Mouse (Mus musculus): ENCODE data around the gene Ddx21. TPM values are rescaled to one million over a fixed set of nuclear protein-coding genes. Genes with fewer than 3 reads are reported as not detected.

The Ddx21 gene
- total RNA-seq, 2 experiments from 2014 or later, result 20.2 to 25.4 TPM

GRCm38 (mm10) chr10:62575001-62575400, 27.1 kb downstream of the Ddx21 start:
- ATAC-seq (replicated peaks; ENCODE audit: low FRiP score, poor library complexity, severe bottlenecking), result no peak

DNA sequence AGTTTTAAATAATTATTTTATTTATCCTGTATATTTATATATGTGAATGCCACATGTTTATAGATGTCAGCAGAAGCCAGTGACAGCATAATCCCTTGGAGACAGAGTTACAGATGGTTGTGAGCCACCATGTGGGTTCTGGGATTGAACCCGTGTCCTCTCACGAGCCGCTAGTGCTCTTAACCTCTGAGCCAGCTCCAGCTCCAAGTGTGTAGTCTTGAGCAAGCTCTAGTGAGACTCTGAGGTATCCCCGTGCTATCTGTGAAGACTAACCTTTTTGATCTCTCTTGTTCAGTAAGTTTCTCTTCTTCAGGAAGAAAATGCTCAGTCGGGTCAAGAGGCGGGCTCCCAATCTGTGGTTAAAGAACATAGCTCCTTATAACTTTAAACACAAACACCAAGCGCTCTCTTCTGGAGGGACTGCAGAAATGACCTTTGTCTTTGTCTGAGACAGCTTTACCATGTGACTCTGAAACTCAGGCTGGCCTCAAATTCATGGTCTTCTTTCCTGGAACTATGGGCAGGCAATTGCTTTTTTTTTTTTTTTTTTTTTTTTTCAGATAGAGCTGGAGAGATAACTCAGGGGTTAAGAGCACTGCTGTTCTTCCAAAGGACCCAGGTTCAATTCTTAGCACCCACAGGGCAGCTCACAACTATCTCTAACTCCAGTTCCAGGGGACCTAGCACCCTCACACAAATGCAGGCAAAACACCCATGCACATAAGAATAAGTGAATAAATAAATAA, 31.8 kb downstream of the Ddx21 start:
- ATAC-seq (replicated peaks; ENCODE audit: low FRiP score, poor library complexity, severe bottlenecking), result no peak

- no peak for ATAC-seq (replicated peaks; ENCODE audit: low FRiP score, poor library complexity, severe bottlenecking)
Observed at GRCm38 (mm10) chr10:62568861-62569260, 33.2 kb downstream of the Ddx21 start.

DNA sequence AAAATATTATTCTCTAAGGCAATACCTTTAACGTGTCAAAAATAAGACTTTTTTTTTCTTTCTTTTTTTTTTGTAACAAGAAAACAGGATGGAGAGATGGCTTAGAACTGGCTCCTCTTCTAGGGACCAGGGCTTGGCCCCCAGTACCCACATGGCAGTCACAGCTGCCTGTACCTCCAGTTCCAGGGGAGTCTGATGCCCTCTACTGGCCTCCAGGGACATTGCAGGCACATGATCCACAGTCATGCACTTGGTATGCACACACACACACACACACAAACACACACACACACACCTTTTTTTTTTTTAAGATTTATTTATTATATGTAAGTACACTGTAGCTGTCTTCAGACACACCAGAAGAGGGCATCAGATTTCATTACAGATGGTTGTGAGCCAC, 44.3 kb downstream of the Ddx21 start:
- peak; percentile 84 for ATAC-seq (replicated peaks; ENCODE audit: low FRiP score, poor library complexity, severe bottlenecking)

DNA sequence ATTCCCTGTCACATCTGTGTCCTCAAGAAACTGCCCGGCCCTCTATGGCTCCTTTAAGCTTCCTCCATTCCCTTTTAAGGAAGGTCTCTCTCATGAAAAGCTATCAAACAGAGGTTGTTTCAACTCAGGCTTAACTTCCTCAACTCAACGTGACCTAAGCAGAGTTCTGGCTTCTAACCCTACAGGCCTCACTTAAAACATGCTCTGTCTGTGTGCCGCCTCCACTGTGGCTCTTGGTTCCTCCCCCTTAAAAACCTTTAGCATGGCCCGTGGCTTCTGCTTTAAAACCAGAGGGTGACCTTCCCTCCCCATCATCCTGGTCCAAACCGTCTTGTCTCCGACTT, 45.6 kb downstream of the Ddx21 start:
- ATAC-seq (replicated peaks; ENCODE audit: low FRiP score, poor library complexity, severe bottlenecking), result no peak

DNA sequence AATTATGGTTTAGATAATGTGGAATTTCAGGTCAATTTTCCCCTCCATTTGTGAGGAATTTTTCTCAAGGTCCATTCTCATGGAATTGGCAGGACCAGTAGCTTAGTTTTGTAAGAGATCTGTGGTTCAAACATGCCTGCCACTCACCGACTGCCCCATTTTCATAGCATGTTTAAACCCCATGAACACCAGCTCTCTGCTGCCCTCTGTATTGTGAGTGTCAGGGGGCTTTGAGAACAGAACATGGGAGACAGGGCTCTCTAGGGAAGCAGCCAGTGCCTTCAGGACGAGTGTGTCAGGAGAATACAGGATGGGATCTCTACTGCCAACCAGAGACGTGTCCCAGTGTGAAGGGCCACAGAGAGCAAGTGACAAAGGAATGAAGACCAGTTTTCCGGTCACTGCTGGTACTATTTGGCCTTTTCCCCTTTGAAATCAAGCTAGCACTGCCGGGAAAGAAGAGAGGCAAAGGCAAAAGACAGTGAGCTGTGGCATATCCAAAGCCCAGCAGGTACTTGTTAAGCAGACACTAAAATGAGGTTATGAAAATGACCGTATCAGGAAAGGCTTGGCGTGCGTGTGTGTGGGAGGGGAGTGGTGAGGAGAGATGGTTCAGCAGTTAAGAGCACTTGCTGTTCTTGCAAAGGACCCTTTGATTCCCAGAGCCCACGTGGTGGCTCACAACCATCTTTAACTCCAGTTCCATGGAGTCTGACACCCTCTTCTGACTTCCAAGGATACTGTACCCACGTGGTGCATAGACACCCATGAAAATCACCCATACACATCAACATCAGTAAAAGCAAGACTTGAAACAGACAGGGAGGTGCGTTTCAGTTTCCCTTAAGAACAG, 46.1 kb downstream of the Ddx21 start:
- ATAC-seq (replicated peaks; ENCODE audit: low FRiP score, poor library complexity, severe bottlenecking), result no peak

DNA sequence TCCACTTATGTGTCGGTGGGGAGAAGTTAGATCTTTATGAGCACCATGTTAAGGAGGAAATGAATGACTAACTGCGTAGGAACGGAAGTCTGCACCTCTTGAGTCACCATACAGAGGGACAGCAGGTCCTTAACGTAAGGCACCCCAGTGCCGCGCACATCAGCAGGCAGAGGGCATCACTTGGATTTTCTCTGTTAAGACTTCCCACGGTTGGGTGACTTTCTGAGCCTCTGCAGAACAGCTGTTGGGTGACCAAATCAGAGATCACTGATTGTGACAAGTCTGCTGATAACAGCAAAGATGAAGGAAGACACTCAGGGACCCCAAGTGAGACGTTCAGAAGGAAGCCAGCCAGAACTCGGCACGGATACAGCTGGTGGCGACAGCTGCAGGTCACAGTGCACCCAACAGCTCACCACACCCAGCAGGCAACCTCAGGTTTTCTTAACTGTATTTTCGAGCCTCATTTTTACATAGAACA, 48.4 kb downstream of the Ddx21 start:
- ATAC-seq (replicated peaks; ENCODE audit: low FRiP score, poor library complexity, severe bottlenecking), result no peak

DNA sequence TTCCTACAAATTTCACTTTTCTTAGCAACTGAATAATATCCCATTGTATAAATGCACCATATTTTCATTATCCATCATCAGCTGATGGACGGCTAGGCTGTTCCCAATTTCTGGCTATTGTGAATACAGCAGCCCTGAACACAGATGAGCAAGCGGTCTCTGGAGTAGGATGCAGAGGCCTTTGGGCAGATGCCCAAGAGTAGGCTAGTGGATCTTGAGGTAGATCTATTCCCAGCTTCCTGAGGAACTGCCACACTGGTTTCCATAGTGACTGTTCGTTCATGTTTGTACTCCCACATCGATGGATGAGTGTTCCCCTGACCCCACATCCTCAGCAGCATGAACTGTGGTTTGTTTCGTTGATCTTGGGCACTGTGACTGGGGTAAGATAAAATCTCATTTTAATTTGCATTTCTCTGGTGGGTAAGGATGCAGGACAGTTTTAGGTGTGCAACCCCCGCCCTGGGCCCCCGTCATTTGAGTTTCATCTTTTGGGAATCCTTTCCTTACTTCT, 51.2 kb downstream of the Ddx21 start:
- no peak for ATAC-seq (replicated peaks; ENCODE audit: low FRiP score, poor library complexity, severe bottlenecking)

GRCm38 (mm10) chr10:62549523-62550166, 52.4 kb downstream of the Ddx21 start:
- ATAC-seq (replicated peaks; ENCODE audit: low FRiP score, poor library complexity, severe bottlenecking), result peak; percentile 90

- ATAC-seq (replicated peaks; ENCODE audit: low FRiP score, poor library complexity, severe bottlenecking), result no peak
Observed at GRCm38 (mm10) chr10:62546441-62546840, 55.6 kb downstream of the Ddx21 start.

DNA sequence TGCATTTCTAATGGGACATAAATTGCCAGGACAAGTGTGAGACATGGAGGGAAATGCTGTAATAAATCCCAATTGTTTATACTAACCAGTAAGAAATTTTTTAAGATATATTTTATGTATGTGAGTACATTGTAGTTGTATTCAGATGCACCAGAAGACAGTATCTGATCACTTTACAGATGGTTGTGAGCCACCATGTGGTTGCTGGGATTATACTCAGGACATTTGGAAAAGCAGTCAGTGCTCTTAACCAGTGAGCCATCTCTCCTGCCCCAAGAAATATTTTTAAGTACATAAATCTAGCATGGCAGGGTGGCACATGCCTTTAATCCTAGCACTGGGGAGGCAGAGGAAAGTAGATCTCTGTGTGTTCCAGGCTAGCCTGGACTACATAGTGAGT, 56.3 kb downstream of the Ddx21 start:
- ATAC-seq (replicated peaks; ENCODE audit: low FRiP score, poor library complexity, severe bottlenecking), result no peak

DNA sequence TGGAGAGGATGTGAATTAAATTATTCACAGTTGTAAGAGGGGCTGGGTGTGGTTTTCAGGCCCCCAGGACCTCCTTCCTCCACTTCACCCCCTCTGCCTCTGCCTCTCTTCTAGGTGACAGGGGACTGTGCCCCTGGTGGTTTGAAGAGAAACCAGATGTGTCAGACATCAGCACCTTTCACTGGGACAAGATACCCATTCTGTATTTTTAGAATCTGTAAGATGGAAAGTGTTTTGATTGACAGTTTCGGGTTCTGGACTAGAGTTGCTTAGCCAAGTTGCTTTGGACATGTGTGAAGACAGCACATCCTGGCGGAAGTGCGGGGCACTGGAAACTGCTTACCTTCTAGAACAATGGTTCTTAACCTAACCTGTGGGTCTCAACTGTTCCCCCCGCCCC, 57.8 kb downstream of the Ddx21 start:
- ATAC-seq (replicated peaks; ENCODE audit: low FRiP score, poor library complexity, severe bottlenecking), result no peak

DNA sequence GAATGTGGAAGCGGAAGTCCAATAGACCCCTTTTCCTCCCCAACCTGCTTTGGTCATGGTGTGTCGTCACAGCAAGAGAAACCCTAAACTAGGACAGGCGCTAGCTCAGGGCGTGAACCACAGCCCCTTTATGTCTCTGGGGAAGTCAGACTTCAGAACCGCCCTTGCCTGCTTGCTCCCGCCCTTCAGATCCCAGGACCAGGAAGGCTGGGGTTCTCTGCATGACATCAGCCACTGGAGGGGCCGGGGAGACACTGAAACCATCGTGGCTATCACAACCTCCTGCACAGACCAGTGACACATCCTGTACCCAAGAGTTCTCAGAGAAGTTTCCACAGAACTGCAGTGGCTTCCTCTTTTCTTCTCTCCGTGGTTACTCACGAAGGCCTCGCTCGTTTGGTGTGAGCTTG, 58.7 kb downstream of the Ddx21 start:
- ATAC-seq (replicated peaks; ENCODE audit: low FRiP score, poor library complexity, severe bottlenecking), result no peak

DNA sequence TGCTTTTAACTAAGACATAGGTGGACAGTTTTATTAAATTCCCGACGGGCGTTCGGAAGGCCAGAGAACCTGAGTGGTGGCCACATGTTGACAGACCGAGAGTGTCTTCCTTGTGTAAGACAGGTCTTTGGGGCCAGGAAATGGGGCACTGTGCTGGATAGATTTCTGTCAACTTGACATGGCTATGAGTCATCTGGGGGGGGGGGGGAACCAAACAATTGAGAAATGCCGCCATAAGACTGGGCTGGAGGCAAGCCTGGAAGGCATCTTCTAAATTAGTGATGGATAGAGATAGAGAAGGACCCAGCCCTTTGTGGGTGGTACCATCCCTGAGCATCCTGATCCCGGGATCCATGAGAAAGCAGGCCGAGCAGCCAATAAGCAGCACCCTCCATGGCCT, 59.2 kb downstream of the Ddx21 start:
- no peak for ATAC-seq (replicated peaks; ENCODE audit: low FRiP score, poor library complexity, severe bottlenecking)

- ATAC-seq (replicated peaks; ENCODE audit: low FRiP score, poor library complexity, severe bottlenecking), result no peak
Observed at GRCm38 (mm10) chr10:62542507-62542906, 59.6 kb downstream of the Ddx21 start.

GRCm38 (mm10) chr10:62541499-62541898, 60.6 kb downstream of the Ddx21 start:
- no peak for ATAC-seq (replicated peaks; ENCODE audit: low FRiP score, poor library complexity, severe bottlenecking)

GRCm38 (mm10) chr10:62540800-62541199, 61.3 kb downstream of the Ddx21 start:
- no peak for ATAC-seq (replicated peaks; ENCODE audit: low FRiP score, poor library complexity, severe bottlenecking)

GRCm38 (mm10) chr10:62534509-62534908, 67.6 kb downstream of the Ddx21 start:
- no peak for ATAC-seq (replicated peaks; ENCODE audit: low FRiP score, poor library complexity, severe bottlenecking)

DNA sequence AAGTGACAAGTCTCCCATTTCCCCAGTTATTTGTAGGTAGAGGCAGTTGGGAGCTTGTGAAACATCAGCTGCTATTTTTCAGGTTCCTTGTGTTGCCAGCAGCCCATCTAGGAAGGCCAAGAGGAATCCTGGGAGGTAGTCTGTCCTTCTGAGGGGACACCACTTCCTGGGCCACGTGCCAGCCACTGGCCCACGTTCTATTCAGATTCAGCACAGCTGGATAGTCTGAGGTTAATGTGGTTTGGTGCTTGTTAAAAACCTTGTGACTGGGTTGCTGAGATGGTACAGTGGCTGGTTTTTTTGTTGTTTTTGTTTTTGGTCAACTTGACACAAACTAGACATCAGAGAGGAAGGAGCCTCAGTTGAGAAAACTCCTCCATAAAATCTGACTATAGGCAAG, 69.2 kb downstream of the Ddx21 start:
- no peak for ATAC-seq (replicated peaks; ENCODE audit: low FRiP score, poor library complexity, severe bottlenecking)

All from erythroblast, adult 5-6 weeks (primary cell).